Mouse (Mus musculus): ENCODE measurements around the gene A630095N17Rik. TPM values are rescaled to one million over a fixed set of nuclear protein-coding genes. Genes with fewer than 3 reads are reported as not detected.

Gene A630095N17Rik
- polyA plus RNA-seq, 1 experiment from 2014 or later, result not detected

- H3K4me1 ChIP-seq, result peaks cover 47% of the 10 kb centered on the region
- H3K27ac ChIP-seq (replicated peaks), result peak overlapping the region; percentile 57
- peak overlapping the region; percentile 98 for H3K9ac ChIP-seq
- peaks cover 21% of the 10 kb centered on the region for H3K27me3 ChIP-seq (replicated peaks)
- no peak for ATAC-seq (ENCODE audit: extremely low read depth, insufficient number of reproducible peaks, low FRiP score, low TSS enrichment)
- peaks cover 46% of the 10 kb centered on the region for H3K36me3 ChIP-seq
- H3K4me2 ChIP-seq, result peak overlapping the region; percentile 99
- H3K4me3 ChIP-seq, result peak overlapping the region; percentile 92
- 10% methylated on average over 17 of the region's 17 CpGs for WGBS
- H3K9me3 ChIP-seq, result no peaks in the 10 kb centered on the region
Observed at GRCm38 (mm10) chr1:75211141-75211708, 20.7 kb downstream of the A630095N17Rik start.

- Histone ChIP-seq H3K27me3 (replicated peaks) (peaks cover 16% of the 10 kb centered on the region), H3K27ac (replicated peaks) (peak within 1 kb of the TSS; percentile 57)
Observed at GRCm38 (mm10) chr1:75210136-75211087, 21.5 kb downstream of the A630095N17Rik start, which contains the start of the genes Glb1l and Stk16. Gene Glb1l (minus strand): TSS chr1:75210813. Gene Stk16 (plus strand): TSS chr1:75210838.

GRCm38 (mm10) chr1:75208967-75209678 lies 22.8 kb downstream of the A630095N17Rik start:
- Histone ChIP-seq H3K9ac (peak overlapping the region; percentile 73), H3K4me1 (peaks cover 47% of the 10 kb centered on the region), H3K27ac (replicated peaks) (no peak overlapping the region), H3K4me2 (peak overlapping the region; percentile 99), H3K9me3 (no peaks in the 10 kb centered on the region), H3K4me3 (peak overlapping the region; percentile 92), H3K36me3 (peaks cover 25% of the 10 kb centered on the region), H3K27me3 (replicated peaks) (peaks cover 16% of the 10 kb centered on the region)
- 13% methylated on average over 34 of the region's 34 CpGs for WGBS
- ATAC-seq (ENCODE audit: extremely low read depth, insufficient number of reproducible peaks, low FRiP score, low TSS enrichment), result no peak

More at GRCm38 (mm10) chr1:75210136-75211087, 21.5 kb downstream of the A630095N17Rik start, which contains the start of the genes Glb1l and Stk16:
- H3K4me3 ChIP-seq, result peak within 1 kb of the TSS; percentile 92
- peak within 1 kb of the TSS; percentile 99 for H3K4me2 ChIP-seq
- H3K4me1 ChIP-seq, result peaks cover 47% of the 10 kb centered on the region
- ATAC-seq (ENCODE audit: extremely low read depth, insufficient number of reproducible peaks, low FRiP score, low TSS enrichment), result peak; percentile 82
- H3K9ac ChIP-seq, result peak within 1 kb of the TSS; percentile 98
- 5% methylated on average over 42 of the region's 42 CpGs for WGBS
- no peaks in the 10 kb centered on the region for H3K9me3 ChIP-seq
- H3K36me3 ChIP-seq, result peaks cover 38% of the 10 kb centered on the region

- peaks cover 44% of the 10 kb centered on the region for H3K36me3 ChIP-seq
- WGBS, result 62% methylated on average over 1 of the region's 1 CpGs
- no peak for ATAC-seq (ENCODE audit: extremely low read depth, insufficient number of reproducible peaks, low FRiP score, low TSS enrichment)
- H3K4me3 ChIP-seq, result no peak overlapping the region
- no peaks in the 10 kb centered on the region for H3K27me3 ChIP-seq (replicated peaks)
- no peaks in the 10 kb centered on the region for H3K4me1 ChIP-seq
- H3K9me3 ChIP-seq, result no peaks in the 10 kb centered on the region
- no peak overlapping the region for H3K4me2 ChIP-seq
- no peak overlapping the region for H3K9ac ChIP-seq
- no peak overlapping the region for H3K27ac ChIP-seq (replicated peaks)
Observed at GRCm38 (mm10) chr1:75201236-75201635, 30.7 kb downstream of the A630095N17Rik start.

- Histone ChIP-seq H3K4me2 (peak overlapping the region; percentile 85), H3K9ac (peak overlapping the region; percentile 92), H3K27ac (replicated peaks) (peak overlapping the region; percentile 96), H3K4me3 (peak overlapping the region; percentile 70), H3K27me3 (replicated peaks) (no peaks in the 10 kb centered on the region), H3K9me3 (no peaks in the 10 kb centered on the region), H3K4me1 (peaks cover 27% of the 10 kb centered on the region), H3K36me3 (peaks cover 52% of the 10 kb centered on the region)
- under 1% methylated on average over 19 of the region's 19 CpGs for WGBS
- ATAC-seq (ENCODE audit: extremely low read depth, insufficient number of reproducible peaks, low FRiP score, low TSS enrichment), result no peak; the same call in 1 of the 2 replicates
Observed at GRCm38 (mm10) chr1:75192452-75192851, 39.5 kb downstream of the A630095N17Rik start.

- peak within 1 kb of the TSS; percentile 70 for H3K4me3 ChIP-seq
- H3K27ac ChIP-seq (replicated peaks), result peak within 1 kb of the TSS; percentile 96
- peaks cover 27% of the 10 kb centered on the region for H3K4me1 ChIP-seq
- peak within 1 kb of the TSS; percentile 94 for H3K9ac ChIP-seq
- ATAC-seq (ENCODE audit: extremely low read depth, insufficient number of reproducible peaks, low FRiP score, low TSS enrichment), result peak; percentile 98
- WGBS, result under 1% methylated on average over 55 of the region's 56 CpGs
- peak within 1 kb of the TSS; percentile 94 for H3K4me2 ChIP-seq
- H3K27me3 ChIP-seq (replicated peaks), result no peaks in the 10 kb centered on the region
- peaks cover 52% of the 10 kb centered on the region for H3K36me3 ChIP-seq
- no peaks in the 10 kb centered on the region for H3K9me3 ChIP-seq
Observed at GRCm38 (mm10) chr1:75191622-75192402, 40.1 kb downstream of the A630095N17Rik start, which contains the start of the genes Ankzf1 and Atg9a. Gene Ankzf1 (plus strand): TSS chr1:75192151. Gene Atg9a (minus strand): TSS chr1:75192196.

GRCm38 (mm10) chr1:75191258-75191621 lies 40.7 kb downstream of the A630095N17Rik start:
- no peaks in the 10 kb centered on the region for H3K27me3 ChIP-seq (replicated peaks)
- peak; percentile 9; the same call in 1 of the 2 replicates for ATAC-seq (ENCODE audit: extremely low read depth, insufficient number of reproducible peaks, low FRiP score, low TSS enrichment)
- WGBS, result 41% methylated on average over 5 of the region's 5 CpGs
- H3K9ac ChIP-seq, result peak overlapping the region; percentile 94
- H3K27ac ChIP-seq (replicated peaks), result peak overlapping the region; percentile 75
- peak overlapping the region; percentile 94 for H3K4me2 ChIP-seq
- H3K4me3 ChIP-seq, result peak overlapping the region; percentile 70
- H3K4me1 ChIP-seq, result peaks cover 27% of the 10 kb centered on the region
- H3K9me3 ChIP-seq, result no peaks in the 10 kb centered on the region
- peaks cover 52% of the 10 kb centered on the region for H3K36me3 ChIP-seq

- H3K4me1 ChIP-seq, result peaks cover 27% of the 10 kb centered on the region
- peak overlapping the region; percentile 70 for H3K4me3 ChIP-seq
- H3K27me3 ChIP-seq (replicated peaks), result no peaks in the 10 kb centered on the region
- peaks cover 52% of the 10 kb centered on the region for H3K36me3 ChIP-seq
- no peaks in the 10 kb centered on the region for H3K9me3 ChIP-seq
- peak overlapping the region; percentile 94; the same call in 1 of the 2 replicates for H3K9ac ChIP-seq
- no peak for ATAC-seq (ENCODE audit: extremely low read depth, insufficient number of reproducible peaks, low FRiP score, low TSS enrichment)
- H3K4me2 ChIP-seq, result peak overlapping the region; percentile 94
- WGBS, result 33% methylated on average over 2 of the region's 2 CpGs
- 0 out of 2 replicates have a peak overlapping the region, but pooled peaks have one; percentile 75 for H3K27ac ChIP-seq (replicated peaks)
Observed at GRCm38 (mm10) chr1:75190577-75190976, 41.3 kb downstream of the A630095N17Rik start.

GRCm38 (mm10) chr1:75187914-75188483 lies 43.9 kb downstream of the A630095N17Rik start:
- no peak overlapping the region for H3K4me3 ChIP-seq
- H3K36me3 ChIP-seq, result peaks cover 67% of the 10 kb centered on the region
- no peak overlapping the region for H3K9ac ChIP-seq
- WGBS, result 76% methylated on average over 2 of the region's 2 CpGs
- H3K4me1 ChIP-seq, result peaks cover 18% of the 10 kb centered on the region
- no peak overlapping the region for H3K27ac ChIP-seq (replicated peaks)
- no peaks in the 10 kb centered on the region for H3K9me3 ChIP-seq
- no peak for ATAC-seq (ENCODE audit: extremely low read depth, insufficient number of reproducible peaks, low FRiP score, low TSS enrichment)
- H3K27me3 ChIP-seq (replicated peaks), result no peaks in the 10 kb centered on the region
- H3K4me2 ChIP-seq, result no peak overlapping the region

GRCm38 (mm10) chr1:75187126-75187525 lies 44.8 kb downstream of the A630095N17Rik start:
- Histone ChIP-seq H3K36me3 (peaks cover 75% of the 10 kb centered on the region), H3K9ac (no peak overlapping the region), H3K4me2 (no peak overlapping the region), H3K4me1 (peaks cover 15% of the 10 kb centered on the region), H3K9me3 (no peaks in the 10 kb centered on the region), H3K4me3 (no peak overlapping the region), H3K27ac (replicated peaks) (no peak overlapping the region), H3K27me3 (replicated peaks) (no peaks in the 10 kb centered on the region)
- ATAC-seq (ENCODE audit: extremely low read depth, insufficient number of reproducible peaks, low FRiP score, low TSS enrichment), result no peak
